Mouse (Mus musculus): ENCODE measurements around the gene Strc. TPM values are rescaled to one million over a fixed set of nuclear protein-coding genes. Genes with fewer than 3 reads are reported as not detected.

The Strc gene
- polyA plus RNA-seq (2017; shearing (Covaris generic)), result not detected

GRCm38 (mm10) chr2:121386961-121387575 is at the start of gene Strc:
Gene Strc (minus strand): TSS chr2:121387168.

DNA sequence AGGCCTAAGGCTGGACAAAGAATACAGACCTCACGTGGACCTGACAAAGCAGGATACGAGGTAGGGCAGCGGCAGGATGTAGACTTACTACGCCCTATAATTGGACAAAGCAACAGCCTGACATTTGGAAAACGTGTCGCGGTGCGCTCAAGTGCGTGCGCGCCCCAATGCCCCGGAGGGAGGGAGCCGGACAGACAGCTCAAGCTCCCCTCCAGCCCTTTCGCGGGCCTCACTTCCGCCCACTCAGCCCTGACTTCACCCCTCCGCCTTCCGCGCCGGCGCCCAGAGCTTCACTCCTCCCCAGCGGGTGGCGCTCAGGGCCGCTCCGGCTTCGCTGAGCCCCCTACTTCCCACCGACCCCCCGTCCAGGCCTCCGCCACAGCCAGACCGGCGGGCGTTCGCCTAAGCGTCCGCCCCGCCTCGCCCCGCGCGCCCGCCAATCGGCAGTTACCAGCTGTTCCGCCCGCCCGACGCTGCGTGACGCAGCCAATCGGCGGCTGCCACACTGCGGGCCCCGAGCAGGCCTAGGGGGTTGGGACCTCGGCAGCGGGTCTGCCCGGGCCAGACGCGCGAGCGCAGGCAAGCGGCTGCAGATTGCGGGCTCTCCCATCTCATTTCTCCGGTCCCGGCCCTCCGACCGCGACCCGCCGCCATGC is 26.5 kb upstream of the Strc start, which contains the start of the genes Pdia3 and Catsper2:
Gene Pdia3 (plus strand): TSS at position 389 of the 656 bp plus-strand sequence.
Gene Catsper2 (minus strand): TSS at position 406 of the 656 bp plus-strand sequence.

GRCm38 (mm10) chr2:121357494-121357893 is 29.5 kb downstream of the Strc start, which contains the start of gene Ckmt1:
Gene Ckmt1 (plus strand): TSS chr2:121357714.

DNA sequence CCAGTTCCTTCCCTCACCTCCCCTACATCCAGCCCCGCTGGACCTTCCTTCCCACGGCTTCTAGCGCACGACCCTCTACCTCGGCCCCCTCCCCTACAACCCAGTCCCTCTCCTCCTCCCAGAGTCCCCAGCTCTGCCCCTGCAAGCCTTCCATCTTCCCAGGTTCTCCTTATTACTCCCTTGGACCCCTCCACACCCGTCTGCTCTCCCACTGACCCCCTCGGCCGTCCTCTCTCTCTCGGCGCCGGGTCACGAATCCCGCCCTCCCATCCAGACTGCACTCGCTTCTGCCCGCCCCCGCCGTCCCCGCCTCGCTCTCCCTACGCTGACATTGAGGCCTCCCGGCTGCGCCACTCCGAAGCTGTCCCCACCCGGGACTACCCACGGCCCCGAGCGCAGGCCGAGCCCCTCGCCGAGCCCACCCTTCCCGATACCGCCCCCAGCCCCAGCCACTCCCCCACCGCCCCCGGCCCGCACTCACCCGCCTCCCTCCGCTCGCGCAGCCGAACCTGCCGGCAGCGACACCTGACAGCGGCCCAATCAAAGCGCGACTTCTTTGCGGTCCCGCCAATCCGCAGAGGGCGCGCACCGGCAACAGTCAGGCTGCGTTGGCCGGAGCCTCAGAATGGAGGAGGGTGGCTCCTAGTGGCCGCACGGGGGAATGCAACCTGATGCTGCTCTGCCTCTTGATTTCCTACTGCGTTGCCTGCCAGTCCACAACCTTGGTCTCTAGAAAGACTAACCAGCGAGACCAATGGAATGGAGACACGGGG is 32.0 kb downstream of the Strc start, which contains the start of gene Ppip5k1:
Gene Ppip5k1 (minus strand): TSS at position 577 of the 773 bp plus-strand sequence.

Other genes with a start within 250 kb of the Strc start
- gene Adal, start 246.7 kb downstream of the Strc start, polyA plus RNA-seq (2017; shearing (Covaris generic)), result 5.4 TPM
- 12.6 TPM for gene Lcmt2, start 246.5 kb downstream of the Strc start, polyA plus RNA-seq (2017; shearing (Covaris generic))
- 49.8 TPM for gene Tubgcp4, start 216.5 kb downstream of the Strc start, polyA plus RNA-seq (2017; shearing (Covaris generic))
- gene Zscan29, start 216.0 kb downstream of the Strc start, polyA plus RNA-seq (2017; shearing (Covaris generic)), result 23.4 TPM
- gene Trp53bp1, start 115.8 kb downstream of the Strc start, polyA plus RNA-seq (2017; shearing (Covaris generic)), result 65.7 TPM
- gene Map1a, start 97.6 kb downstream of the Strc start, polyA plus RNA-seq (2017; shearing (Covaris generic)), result 0.85 TPM
- gene Ppip5k1, start 31.8 kb downstream of the Strc start, polyA plus RNA-seq (2017; shearing (Covaris generic)), result 6.9 TPM
- gene Ckmt1, start 29.5 kb downstream of the Strc start, polyA plus RNA-seq (2017; shearing (Covaris generic)), result 1.6 TPM
- 374 TPM for gene Pdia3, start 26.6 kb upstream of the Strc start, polyA plus RNA-seq (2017; shearing (Covaris generic))
- gene Catsper2, start 26.6 kb upstream of the Strc start, polyA plus RNA-seq (2017; shearing (Covaris generic)), result 0.55 TPM
- gene Ell3, start 57.1 kb upstream of the Strc start, polyA plus RNA-seq (2017; shearing (Covaris generic)), result not detected
- gene Serf2, start 62.0 kb upstream of the Strc start, polyA plus RNA-seq (2017; shearing (Covaris generic)), result 400 TPM
- 105 TPM for gene Hypk, start 66.1 kb upstream of the Strc start, polyA plus RNA-seq (2017; shearing (Covaris generic))
- gene Serinc4, start 69.6 kb upstream of the Strc start, polyA plus RNA-seq (2017; shearing (Covaris generic)), result not detected
- 118 TPM for gene Mfap1b, start 86.9 kb upstream of the Strc start, polyA plus RNA-seq (2017; shearing (Covaris generic))
- 46.0 TPM for gene Mfap1a, start 119.5 kb upstream of the Strc start, polyA plus RNA-seq (2017; shearing (Covaris generic))
- gene Wdr76, start 119.6 kb upstream of the Strc start, polyA plus RNA-seq (2017; shearing (Covaris generic)), result 3.6 TPM